Mouse (Mus musculus) intestine, embryonic 14.5 days (tissue): ENCODE measurements around the gene Apaf1. TPM values are rescaled to one million over a fixed set of nuclear protein-coding genes. Genes with fewer than 3 reads are reported as not detected.

Experiments used
- ATAC-seq: fragments of 200-750 bp; cut with Nextera tagmentation; replicated peaks from 2 replicates; pipeline ENCODE4 v1.8.0; 2017; ENCODE audit warnings: low read depth, moderate number of reproducible peaks, moderate TSS enrichment, moderate library complexity; ENCODE audit not compliant: low FRiP score, low TSS enrichment
- DNase-seq: peaks from one replicate; pipeline ENCODE4 v3.0.0-alpha.2; 2018; ENCODE audit warnings: low spot score
- H3K27ac ChIP-seq: fragments of 300-500 bp; sonication (generic); 2 replicates; pipeline ENCODE4 v1.5.1; 2014; ENCODE audit warnings: low read depth, mild to moderate bottlenecking, control low read depth
- H3K27me3 ChIP-seq: fragments of 300-500 bp; sonication (generic); replicated peaks from 2 replicates; pipeline ENCODE4 v1.6.1; 2014; ENCODE audit warnings: low read length, control low read depth; ENCODE audit not compliant: control insufficient read depth, insufficient read depth
- H3K36me3 ChIP-seq: fragments of 300-500 bp; sonication (generic); 2 replicates; pipeline ENCODE4 v1.6.1; 2014; ENCODE audit warnings: low read length, control low read depth; ENCODE audit not compliant: control insufficient read depth, insufficient read depth
- H3K4me1 ChIP-seq: fragments of 300-500 bp; sonication (generic); replicated peaks from 2 replicates; pipeline ENCODE4 v1.6.1; 2014; ENCODE audit warnings: low read length, control low read depth, mixed read lengths; ENCODE audit not compliant: control insufficient read depth, insufficient read depth
- H3K4me2 ChIP-seq: fragments of 300-500 bp; sonication (generic); 2 replicates; pipeline ENCODE4 v1.6.1; 2014; ENCODE audit warnings: low read length
- H3K4me3 ChIP-seq: fragments of 300-500 bp; sonication (generic); 2 replicates; pipeline ENCODE4 v1.5.1; 2014; ENCODE audit warnings: low read depth, low read length, control low read depth, mixed read lengths
- H3K9ac ChIP-seq: fragments of 300-500 bp; sonication (generic); 2 replicates; pipeline ENCODE4 v1.6.1; 2014; ENCODE audit warnings: mild to moderate bottlenecking, low read length
- H3K9me3 ChIP-seq: fragments of 300-500 bp; sonication (generic); 2 replicates; pipeline ENCODE4 v1.6.1; 2016; ENCODE audit warnings: low read length, control low read depth; ENCODE audit not compliant: control insufficient read depth
- WGBS: fragments of 180-500 bp; shearing (Covaris S2); extraction: QIAGEN DNeasy Blood & Tissue Kit; methylation state at CpG from one replicate; pipeline ENCODE4 v1.1.7; 2014; 5-methylcytosine and 5-hydroxymethylcytosine counted together
- polyA plus RNA-seq: library from polyadenylated mRNA; unstranded; fragments of >200 nt; fragmentation: Nextera tagmentation; extraction: Ambion mirVana; gene quantifications from 2 replicates; pipeline ENCODE4 v1.2.1, GENCODE M21; 2014

Apaf1 gene
- polyA plus RNA-seq = 25.9 and 28.0 TPM in 2 replicates

DNA sequence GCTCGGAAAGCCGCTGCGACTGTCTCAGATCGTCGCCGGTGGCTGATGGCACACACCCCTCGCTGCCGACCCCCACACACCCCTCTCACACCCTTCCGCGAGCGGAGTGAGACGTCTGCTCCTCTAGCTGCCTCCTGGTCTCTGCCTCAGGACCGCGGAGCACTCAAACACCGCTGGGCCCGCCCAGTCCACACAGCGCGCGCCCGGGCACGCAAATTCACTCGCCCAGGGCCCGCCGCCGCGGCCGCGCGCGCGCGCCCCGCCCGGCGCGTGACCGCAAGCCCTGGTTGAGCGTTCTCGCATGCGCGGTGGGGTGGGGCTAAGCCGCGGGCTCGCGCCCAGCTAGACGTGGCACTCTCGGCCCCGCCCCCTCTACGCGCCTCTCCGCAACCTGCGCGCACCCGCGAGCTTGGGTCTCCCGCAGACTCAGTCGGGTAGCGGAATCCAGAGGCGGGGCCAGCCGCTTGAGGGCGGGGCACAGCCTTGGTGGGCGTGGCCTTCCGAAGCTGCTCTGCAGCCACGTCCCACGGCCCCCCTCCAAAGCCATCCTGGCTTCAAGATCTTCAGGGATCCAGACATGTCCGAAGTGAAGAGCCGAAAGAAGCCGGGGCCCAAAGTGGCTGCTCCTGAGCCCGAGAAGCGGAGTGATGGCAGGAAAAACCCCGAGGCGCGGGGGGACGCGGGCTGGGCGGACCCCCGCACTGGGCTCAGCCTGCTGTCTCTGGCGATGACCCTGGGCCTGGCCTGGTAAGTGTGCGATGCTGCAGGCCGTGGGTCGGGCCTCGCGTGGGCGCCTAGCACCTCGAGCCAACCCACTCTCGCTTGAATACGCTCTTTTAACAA lies at the start of gene Apaf1, which contains the start of gene Ikbip:
TSS of gene Apaf1 (minus strand) at position 221 of the 843 bp plus-strand sequence.
TSS of gene Ikbip (plus strand) at position 391 of the 843 bp plus-strand sequence.
- ATAC-seq (peak; percentile 97), DNase-seq (peak; percentile 99)
- Histone ChIP-seq H3K27ac (peak within 1 kb of the TSS; percentile 78), H3K36me3 (peaks cover 17% of the 10 kb centered on the region), H3K4me3 (peak within 1 kb of the TSS; percentile 61), H3K27me3 (no peaks in the 10 kb centered on the region), H3K4me2 (peak within 1 kb of the TSS; percentile 65), H3K4me1 (peaks cover 15% of the 10 kb centered on the region), H3K9me3 (no peaks in the 10 kb centered on the region), H3K9ac (peak within 1 kb of the TSS; percentile 78)
- under 1% methylated on average over 83 of the region's 87 CpGs for WGBS

- Histone ChIP-seq H3K9me3 (no peaks in the 10 kb centered on the region), H3K4me3 (no peak overlapping the region), H3K4me1 (no peaks in the 10 kb centered on the region), H3K27me3 (no peaks in the 10 kb centered on the region), H3K4me2 (no peak overlapping the region), H3K9ac (no peak overlapping the region), H3K36me3 (no peaks in the 10 kb centered on the region), H3K27ac (no peak overlapping the region)
- 76% methylated on average over 1 of the region's 1 CpGs for WGBS
- DNase-seq (no peak), ATAC-seq (no peak)
These were observed 49.0 kb upstream of the Apaf1 start for GRCm38 (mm10) chr10:91131565-91131964.

- no peak for ATAC-seq
- Histone ChIP-seq H3K9me3 (no peaks in the 10 kb centered on the region), H3K4me2 (no peak overlapping the region), H3K27me3 (no peaks in the 10 kb centered on the region), H3K27ac (no peak overlapping the region), H3K36me3 (no peaks in the 10 kb centered on the region), H3K4me3 (no peak overlapping the region), H3K4me1 (no peaks in the 10 kb centered on the region), H3K9ac (no peak overlapping the region)
- no peak for DNase-seq
- WGBS = 85% methylated on average over 3 of the region's 3 CpGs
These were observed 48.2 kb upstream of the Apaf1 start for GRCm38 (mm10) chr10:91130792-91131191.

GRCm38 (mm10) chr10:91128551-91129160 lies 46.1 kb upstream of the Apaf1 start:
- no peak overlapping the region for H3K27ac ChIP-seq
- no peaks in the 10 kb centered on the region for H3K4me1 ChIP-seq
- no peaks in the 10 kb centered on the region for H3K9me3 ChIP-seq
- no peak for ATAC-seq
- 78% methylated on average over 1 of the region's 1 CpGs for WGBS
- H3K4me2 ChIP-seq = no peak overlapping the region
- no peak for DNase-seq
- no peaks in the 10 kb centered on the region for H3K27me3 ChIP-seq
- no peak overlapping the region for H3K4me3 ChIP-seq
- no peaks in the 10 kb centered on the region for H3K36me3 ChIP-seq
- no peak overlapping the region for H3K9ac ChIP-seq

GRCm38 (mm10) chr10:91127395-91127794 lies 44.8 kb upstream of the Apaf1 start:
- H3K4me1 ChIP-seq = peaks cover 6% of the 10 kb centered on the region; the same call in 1 of the 2 replicates
- H3K4me2 ChIP-seq = no peak overlapping the region
- H3K27me3 ChIP-seq = no peaks in the 10 kb centered on the region
- H3K9me3 ChIP-seq = no peaks in the 10 kb centered on the region
- H3K36me3 ChIP-seq = peaks cover 3% of the 10 kb centered on the region; the same call in 1 of the 2 replicates
- no peak overlapping the region for H3K9ac ChIP-seq
- no peak overlapping the region for H3K4me3 ChIP-seq
- WGBS = 62% methylated on average over 2 of the region's 2 CpGs
- DNase-seq (no peak), ATAC-seq (no peak)
- no peak overlapping the region for H3K27ac ChIP-seq

DNA sequence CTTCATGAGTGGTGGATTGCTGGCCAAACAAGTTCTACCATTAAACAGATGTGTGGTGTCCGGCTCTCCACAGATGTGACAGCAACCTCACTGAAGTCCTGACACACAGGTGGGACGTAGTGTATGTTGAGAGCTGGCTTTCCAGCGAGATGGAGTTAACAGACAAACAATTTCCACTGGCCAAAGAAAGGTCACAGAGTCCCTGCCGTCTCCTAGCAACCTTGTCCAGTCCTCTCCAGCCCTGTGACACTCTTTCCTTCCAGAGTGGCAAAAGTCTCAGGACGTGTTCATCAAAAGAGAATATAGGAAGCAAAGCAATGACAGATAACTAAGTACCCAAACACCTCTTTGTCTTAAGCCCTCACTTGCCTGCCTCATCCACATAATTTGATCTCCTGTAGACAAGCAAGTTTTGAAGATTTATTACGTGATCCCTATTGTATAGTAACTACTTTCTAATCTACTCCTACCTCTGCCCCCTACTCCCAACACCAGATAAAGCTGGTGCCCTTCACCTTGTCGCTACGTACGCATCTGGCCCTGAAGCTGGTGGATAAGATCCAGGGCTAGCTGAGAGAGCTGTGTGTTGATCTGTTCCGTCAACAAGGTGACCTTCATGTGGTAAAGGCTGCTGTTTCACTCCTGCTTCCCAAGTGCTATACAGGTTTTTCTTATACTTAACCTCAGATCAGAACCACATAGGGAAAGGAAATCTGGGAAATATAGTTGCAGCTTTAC lies 44.2 kb upstream of the Apaf1 start:
- Histone ChIP-seq H3K4me1 (peaks cover 12% of the 10 kb centered on the region), H3K9me3 (no peaks in the 10 kb centered on the region), H3K27me3 (no peaks in the 10 kb centered on the region), H3K36me3 (peaks cover 9% of the 10 kb centered on the region), H3K4me3 (no peak overlapping the region), H3K27ac (no peak overlapping the region), H3K4me2 (no peak overlapping the region), H3K9ac (no peak overlapping the region)
- DNase-seq (no peak), ATAC-seq (no peak)
- WGBS = 62% methylated on average over 10 of the region's 10 CpGs

GRCm38 (mm10) chr10:91123828-91124822 lies 41.6 kb upstream of the Apaf1 start, which contains the start of gene Slc25a3:
Gene Slc25a3 (minus strand): TSS chr10:91124059.
- WGBS = 10% methylated on average over 57 of the region's 59 CpGs
- peak; percentile 99 for ATAC-seq
- H3K9ac ChIP-seq = peak within 1 kb of the TSS; percentile 97

More at GRCm38 (mm10) chr10:91123828-91124822, 41.6 kb upstream of the Apaf1 start, which contains the start of gene Slc25a3:
- H3K27ac ChIP-seq = peak within 1 kb of the TSS; percentile 89
- peak; percentile 98 for DNase-seq
- H3K4me3 ChIP-seq = peak within 1 kb of the TSS; percentile 98
- peaks cover 34% of the 10 kb centered on the region for H3K36me3 ChIP-seq
- H3K4me1 ChIP-seq = peaks cover 12% of the 10 kb centered on the region
- H3K4me2 ChIP-seq = peak within 1 kb of the TSS; percentile 60
- H3K9me3 ChIP-seq = no peaks in the 10 kb centered on the region
- H3K27me3 ChIP-seq = no peaks in the 10 kb centered on the region
